Mouse (Mus musculus): ENCODE measurements around the gene Ptprn. TPM values are rescaled to one million over a fixed set of nuclear protein-coding genes. Genes with fewer than 3 reads are reported as not detected.
A peak's percentile ranks its signal among the peaks of the same experiment; 100 is the strongest.

Ptprn gene
- total and polyA plus RNA-seq, 3 experiments, result not detected

- no peak overlapping the region for H3K4me2 ChIP-seq (ENCODE audit: insufficient read depth, low read depth, poor library complexity, severe bottlenecking)
- H3K36me3 ChIP-seq (replicated peaks in 1 of 2; ENCODE audit: control insufficient read depth in 1 of 2, insufficient read depth in 1 of 2, low read length in 1 of 2), result no peaks in the 10 kb centered on the region
- H3K27me3 ChIP-seq (replicated peaks), result peaks cover 56% of the 10 kb centered on the region
- H3K79me2 ChIP-seq (replicated peaks; ENCODE audit: control insufficient read depth, extremely low read depth, insufficient read depth, poor library complexity, severe bottlenecking), result no peaks in the 10 kb centered on the region
- dilution Hi-C loops (cut with MboI; ENCODE audit: extremely low pct_ligation_motif_present, extremely low pct_unique_long_range_greater_than_20kb, low sequenced_read_pairs), result no loop called here
- peak; percentile 31 for DNase-seq (ENCODE audit: extremely low read depth)
- H3K27ac ChIP-seq (ENCODE audit: insufficient read depth, low read depth), result no peak overlapping the region
- no peak overlapping the region for H3K9ac ChIP-seq (ENCODE audit: insufficient read depth, low read depth)
- H3K4me1 ChIP-seq (ENCODE audit: control insufficient read depth in 1 of 2, insufficient read depth in 2 of 2), result no peaks in the 10 kb centered on the region
- TF ChIP-seq GABPA (IDR thresholded peaks at IDR 0.05; ENCODE audit: insufficient replicate concordance, low read depth, low read length) (no peak), MYC (IDR thresholded peaks at IDR 0.05; ENCODE audit: low read depth, low read length) (no peak), BHLHE40 (IDR thresholded peaks at IDR 0.05; ENCODE audit: low read depth, low read length) (no peak), JUND (conservative IDR thresholded peaks at IDR 0.05; ENCODE audit: low read depth, low read length) (no peak), POLR2A (IDR thresholded peaks at IDR 0.05; ENCODE audit: low read depth, low read length) (no peak), CTCF (conservative IDR thresholded peaks at IDR 0.05 in 1 of 2, IDR thresholded peaks at IDR 0.05 in 1 of 2; ENCODE audit: low read depth in 2 of 2, low read length in 2 of 2) (no peak), ZNF384 (IDR thresholded peaks at IDR 0.05; ENCODE audit: low read depth, low read length) (no peak), TBP (conservative IDR thresholded peaks at IDR 0.05; ENCODE audit: low read depth, low read length) (no peak), NRF1 (IDR thresholded peaks at IDR 0.05; ENCODE audit: low read depth, low read length) (no peak), JUN (IDR thresholded peaks at IDR 0.05; ENCODE audit: insufficient read depth, low read depth, low read length) (no peak), KAT2A (IDR thresholded peaks at IDR 0.05; ENCODE audit: insufficient replicate concordance, low read length) (no peak), TCF12 (IDR thresholded peaks at IDR 0.05; ENCODE audit: low read depth, low read length) (no peak), CHD2 (IDR thresholded peaks at IDR 0.05; ENCODE audit: low read length) (no peak), SMC3 (IDR thresholded peaks at IDR 0.05; ENCODE audit: low read depth, low read length) (no peak), NELFE (IDR thresholded peaks at IDR 0.05; ENCODE audit: low read depth, low read length) (no peak), MXI1 (IDR thresholded peaks at IDR 0.05; ENCODE audit: low read depth, low read length) (no peak)
- no peak overlapping the region for H3K4me3 ChIP-seq (replicated peaks in 1 of 3; ENCODE audit: low read depth in 2 of 3, low read length in 2 of 3, poor library complexity in 1 of 3)
- in situ Hi-C loops (cut with MboI; ENCODE audit: low pct_ligation_motif_present, low pct_unique_long_range_greater_than_20kb, low sequenced_read_pairs), result no loop called here
- H3K9me3 ChIP-seq (replicated peaks; ENCODE audit: low read length), result peaks cover 13% of the 10 kb centered on the region
Observed at GRCm38 (mm10) chr1:75277195-75278188, 13.2 kb upstream of the Ptprn start.

DNA sequence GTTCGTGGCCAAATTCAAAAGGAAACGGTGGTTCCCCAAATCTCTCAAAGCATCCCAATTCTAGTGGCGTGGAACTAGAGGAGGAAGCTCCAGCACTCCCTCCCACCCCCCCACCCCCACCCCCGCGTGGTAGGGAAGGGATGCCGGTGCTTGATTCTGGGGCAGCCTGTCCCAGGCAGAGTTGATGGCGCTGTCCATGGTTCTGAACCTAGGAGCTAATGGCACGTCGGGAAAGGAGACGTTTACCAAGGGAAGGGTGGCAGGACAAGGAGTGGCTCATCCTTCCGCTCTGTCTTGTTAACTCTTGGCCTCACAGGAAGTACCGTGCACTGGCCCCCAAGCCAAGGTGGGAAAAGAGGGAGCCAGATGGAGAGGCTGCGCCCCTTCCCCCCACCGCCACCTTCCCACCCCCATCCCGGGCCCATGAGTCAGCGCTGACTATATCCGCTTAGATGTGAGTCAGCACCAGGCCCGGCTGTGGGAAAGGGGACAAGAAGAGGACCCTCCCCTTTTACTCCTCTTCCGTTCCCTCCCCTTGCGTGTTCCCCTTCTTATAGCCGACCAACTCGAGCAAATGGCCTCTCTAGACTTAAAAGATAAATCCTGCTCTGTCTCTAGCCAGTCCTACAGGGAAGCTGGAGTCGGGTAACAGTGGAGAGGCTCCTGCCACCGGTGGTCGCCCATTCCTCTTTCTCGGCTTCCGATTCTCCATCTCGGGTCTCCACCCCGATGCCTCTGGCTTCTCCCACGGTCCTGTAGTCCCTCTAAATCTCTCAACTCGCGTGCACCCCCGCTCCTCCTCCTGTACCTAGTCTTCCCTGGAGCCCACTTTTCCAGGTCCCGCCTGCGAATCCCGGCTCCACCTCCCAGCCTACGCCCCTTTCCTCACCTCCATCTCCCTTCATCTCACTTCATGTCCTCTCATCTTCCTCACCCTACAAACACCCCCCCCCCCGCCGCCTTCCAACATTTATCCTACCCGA lies 1.0 kb downstream of the Ptprn start:
- Histone ChIP-seq H3K9ac (ENCODE audit: insufficient read depth, low read depth) (no peak overlapping the region), H3K27me3 (replicated peaks) (peaks cover 60% of the 10 kb centered on the region), H3K36me3 (replicated peaks in 1 of 2; ENCODE audit: control insufficient read depth in 1 of 2, insufficient read depth in 1 of 2, low read length in 1 of 2) (no peaks in the 10 kb centered on the region), H3K9me3 (replicated peaks; ENCODE audit: low read length) (no peaks in the 10 kb centered on the region), H3K27ac (ENCODE audit: insufficient read depth, low read depth) (no peak overlapping the region), H3K4me2 (ENCODE audit: insufficient read depth, low read depth, poor library complexity, severe bottlenecking) (no peak overlapping the region), H3K4me1 (ENCODE audit: control insufficient read depth in 1 of 2, insufficient read depth in 2 of 2) (no peaks in the 10 kb centered on the region), H3K79me2 (replicated peaks; ENCODE audit: control insufficient read depth, extremely low read depth, insufficient read depth, poor library complexity, severe bottlenecking) (no peaks in the 10 kb centered on the region), H3K4me3 (replicated peaks in 1 of 3; ENCODE audit: low read depth in 2 of 3, low read length in 2 of 3, poor library complexity in 1 of 3) (no peak overlapping the region)
- dilution Hi-C loops (cut with MboI; ENCODE audit: extremely low pct_ligation_motif_present, extremely low pct_unique_long_range_greater_than_20kb, low sequenced_read_pairs) (no loop called here), in situ Hi-C loops (cut with MboI; ENCODE audit: low pct_ligation_motif_present, low pct_unique_long_range_greater_than_20kb, low sequenced_read_pairs) (loop anchor here (25.0 kb wide), 1 partner anchor 326 kb away; the partner anchor contains the start of gene Cfap65)
- TF ChIP-seq RCOR1 (conservative IDR thresholded peaks at IDR 0.05; ENCODE audit: low read depth, low read length), result no peak
- TF ChIP-seq MAX (IDR thresholded peaks at IDR 0.05; ENCODE audit: low read length), result no peak
- no peak for TF ChIP-seq MEF2A (IDR thresholded peaks at IDR 0.05; ENCODE audit: borderline replicate concordance, low read depth, low read length)
- no peak for TF ChIP-seq MYC (IDR thresholded peaks at IDR 0.05; ENCODE audit: low read depth, low read length)
- TF ChIP-seq E2F4 (IDR thresholded peaks at IDR 0.05; ENCODE audit: insufficient replicate concordance, low read depth, low read length), result no peak
- TF ChIP-seq JUND (conservative IDR thresholded peaks at IDR 0.05; ENCODE audit: low read depth, low read length), result no peak
- no peak for TF ChIP-seq CHD1 (IDR thresholded peaks at IDR 0.05; ENCODE audit: low read depth, low read length)
- TF ChIP-seq EP300 (IDR thresholded peaks at IDR 0.05; ENCODE audit: low read length), result no peak
- no peak for TF ChIP-seq ZMIZ1 (IDR thresholded peaks at IDR 0.05; ENCODE audit: low read depth, low read length)
- TF ChIP-seq SIN3A (IDR thresholded peaks at IDR 0.05; ENCODE audit: low read length), result no peak
- TF ChIP-seq POLR2AphosphoS2 (IDR thresholded peaks at IDR 0.05; ENCODE audit: low read depth, low read length), result no peak
- no peak for TF ChIP-seq KAT2A (IDR thresholded peaks at IDR 0.05; ENCODE audit: insufficient replicate concordance, low read length)
- TF ChIP-seq NRF1 (IDR thresholded peaks at IDR 0.05; ENCODE audit: low read depth, low read length), result no peak
- TF ChIP-seq CTCF (conservative IDR thresholded peaks at IDR 0.05 in 1 of 2, IDR thresholded peaks at IDR 0.05 in 1 of 2; ENCODE audit: low read depth in 2 of 2, low read length in 2 of 2), result no peak
- TF ChIP-seq ZC3H11A (IDR thresholded peaks at IDR 0.05; ENCODE audit: low read depth, low read length), result no peak
- TF ChIP-seq UBTF (IDR thresholded peaks at IDR 0.05; ENCODE audit: low read depth, low read length), result no peak
- no peak for TF ChIP-seq ELF1 (IDR thresholded peaks at IDR 0.05; ENCODE audit: low read depth, low read length)
- peak; percentile 32 for DNase-seq (ENCODE audit: extremely low read depth)
